Mouse (Mus musculus) CH12.LX (cell line): ENCODE data around the gene Mfsd5.

ENCODE experiments used
- EP300 ChIP-seq: IDR thresholded peaks from 2 replicates; pipeline ENCODE4 v1.6.1; 2011; ENCODE audit warnings: low read length, improper control_type of control experiment
- MAX ChIP-seq: IDR thresholded peaks from 2 replicates; pipeline ENCODE4 v1.6.1; 2011; ENCODE audit warnings: low read length, improper control_type of control experiment
- RAD21 ChIP-seq: IDR thresholded peaks from 2 replicates; pipeline ENCODE4 v1.6.1; 2011; ENCODE audit warnings: low read depth, mild to moderate bottlenecking, low read length, improper control_type of control experiment, moderate library complexity
- TCF12 ChIP-seq: IDR thresholded peaks from 2 replicates; pipeline ENCODE4 v1.6.1; 2014; ENCODE audit warnings: low read depth, mild to moderate bottlenecking, inconsistent platforms, low read length, improper control_type of control experiment

GRCm38 (mm10) chr15:102302542-102302941 lies 23.3 kb downstream of the Mfsd5 start:
- TF ChIP-seq MAX (no peak), TCF12 (no peak), EP300 (no peak), RAD21 (no peak)
